Mouse (Mus musculus): ENCODE data around the gene Meox1.

DNA sequence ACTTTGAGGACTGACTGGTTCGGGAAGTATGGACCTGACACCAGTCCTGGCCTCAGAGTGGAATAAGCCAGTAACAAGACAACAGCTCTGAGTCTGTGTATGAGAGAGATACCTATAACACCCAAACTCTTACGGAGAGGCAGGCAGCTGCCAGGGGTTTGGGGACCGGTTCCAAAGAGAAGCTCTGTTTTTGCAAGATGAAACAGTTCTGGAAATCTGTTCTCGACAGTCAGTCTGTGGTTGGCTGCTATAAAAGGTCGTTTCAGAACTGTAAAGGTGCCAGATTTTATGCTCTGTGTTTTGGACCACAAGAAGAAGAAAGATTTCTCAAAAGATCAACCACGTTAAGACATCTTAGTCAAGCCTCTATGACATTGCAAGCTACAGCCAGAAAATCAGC lies 5.4 kb downstream of the Meox1 start:
- TF ChIP-seq POLR2A (IDR thresholded peaks at IDR 0.05; ENCODE audit: low read depth, low read length) (no peak), CTCF (conservative IDR thresholded peaks at IDR 0.05; ENCODE audit: insufficient read depth, insufficient read length, low read depth, low read length) (no peak)
